Mouse (Mus musculus) neural tube, embryonic 14.5 days (tissue): ENCODE data around the gene Fam131c. TPM values are rescaled to one million over a fixed set of nuclear protein-coding genes. Genes with fewer than 3 reads are reported as not detected.

Experiments
- ATAC-seq: fragments of 200-750 bp; cut with Nextera tagmentation; 2 replicates; pipeline ENCODE4 v1.8.0; 2017; ENCODE audit warnings: low read depth, mild to moderate bottlenecking, moderate TSS enrichment, moderate library complexity
- H3K27ac ChIP-seq: fragments of 300-500 bp; sonication (generic); 2 replicates; pipeline ENCODE4 v1.5.1; 2014; ENCODE audit warnings: low read depth, mild to moderate bottlenecking, control low read depth, low read length, moderate library complexity, mixed read lengths
- H3K27me3 ChIP-seq: fragments of 300-500 bp; sonication (generic); 2 replicates; pipeline ENCODE4 v1.6.1; 2014; ENCODE audit warnings: low read length; ENCODE audit not compliant: control insufficient read depth, insufficient read depth
- H3K36me3 ChIP-seq: fragments of 300-500 bp; sonication (generic); 2 replicates; pipeline ENCODE4 v1.6.1; 2014; ENCODE audit warnings: low read length, mixed read lengths; ENCODE audit not compliant: control insufficient read depth, insufficient read depth
- H3K4me1 ChIP-seq: fragments of 300-500 bp; sonication (generic); 2 replicates; pipeline ENCODE4 v1.6.1; 2014; ENCODE audit warnings: low read length; ENCODE audit not compliant: control insufficient read depth, insufficient read depth
- H3K4me2 ChIP-seq: fragments of 300-500 bp; sonication (generic); 2 replicates; pipeline ENCODE4 v1.6.1; 2014; ENCODE audit warnings: mild to moderate bottlenecking, low read depth, low read length, control low read depth
- H3K4me3 ChIP-seq: fragments of 300-500 bp; sonication (generic); 2 replicates; pipeline ENCODE4 v1.5.1; 2014; ENCODE audit warnings: low read depth, low read length, control low read depth, mixed read lengths
- H3K9ac ChIP-seq: fragments of 300-500 bp; sonication (generic); replicated peaks from 2 replicates; pipeline ENCODE4 v1.6.1; 2014; ENCODE audit warnings: low read depth, mild to moderate bottlenecking, control low read depth, low read length, mixed read lengths
- H3K9me3 ChIP-seq: fragments of 300-500 bp; sonication (generic); 2 replicates; pipeline ENCODE4 v1.6.1; 2016; ENCODE audit warnings: low read length; ENCODE audit not compliant: control insufficient read depth
- WGBS: fragments of 180-500 bp; shearing (Covaris S2); extraction: QIAGEN DNeasy Blood & Tissue Kit; methylation state at CpG from one replicate; pipeline ENCODE4 v1.1.7; 2014; 5-methylcytosine and 5-hydroxymethylcytosine counted together
- polyA plus RNA-seq: library from polyadenylated mRNA; unstranded; fragments of >200 nt; fragmentation: Nextera tagmentation; extraction: Ambion mirVana; gene quantifications from 2 replicates; pipeline ENCODE4 v1.2.1, GENCODE M21; 2014

The Fam131c gene
- polyA plus RNA-seq, 1 experiment from 2014 or later, result 47.7 TPM

DNA sequence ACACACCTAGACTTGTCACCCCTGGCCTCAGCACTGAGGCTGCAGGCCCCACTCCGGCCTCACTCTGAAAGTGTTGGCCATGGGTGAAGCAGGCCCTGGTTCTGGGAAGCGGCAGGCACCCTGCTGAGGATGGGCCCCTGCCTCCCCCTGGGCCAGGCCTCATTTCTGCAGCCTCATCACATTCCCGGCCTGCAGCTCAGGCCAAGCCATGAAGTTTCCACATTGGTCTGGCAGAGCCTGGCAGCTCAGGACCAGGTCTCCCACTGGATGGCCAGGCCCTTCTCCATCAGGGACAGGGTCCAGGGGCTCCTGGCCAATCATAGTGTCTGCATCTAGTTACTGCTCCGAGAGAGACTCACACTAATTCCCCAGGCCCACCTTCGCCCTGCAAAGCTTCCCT is 33.3 kb upstream of the Fam131c start:
- 0 out of 2 replicates have a peak, but pooled peaks have one; percentile 9 for ATAC-seq

GRCm38 (mm10) chr4:141335263-141335796 is 32.7 kb upstream of the Fam131c start:
- Histone ChIP-seq H3K4me1 (no peaks in the 10 kb centered on the region), H3K4me3 (no peak overlapping the region), H3K27me3 (no peaks in the 10 kb centered on the region), H3K4me2 (no peak overlapping the region), H3K36me3 (no peaks in the 10 kb centered on the region), H3K9ac (no peak overlapping the region), H3K27ac (peak overlapping the region; percentile 30; the same call in 1 of the 2 replicates), H3K9me3 (no peaks in the 10 kb centered on the region)
- ATAC-seq, result peak; percentile 80
- 7% methylated on average over 3 of the region's 3 CpGs for WGBS

More for the DNA sequence above, 33.3 kb upstream of the Fam131c start:
- Histone ChIP-seq H3K9ac (no peak overlapping the region), H3K27ac (peak overlapping the region; percentile 55; the same call in 1 of the 2 replicates), H3K4me1 (no peaks in the 10 kb centered on the region), H3K27me3 (no peaks in the 10 kb centered on the region), H3K4me2 (no peak overlapping the region), H3K36me3 (no peaks in the 10 kb centered on the region), H3K4me3 (no peak overlapping the region), H3K9me3 (no peaks in the 10 kb centered on the region)
- 44% methylated on average over 5 of the region's 5 CpGs for WGBS

DNA sequence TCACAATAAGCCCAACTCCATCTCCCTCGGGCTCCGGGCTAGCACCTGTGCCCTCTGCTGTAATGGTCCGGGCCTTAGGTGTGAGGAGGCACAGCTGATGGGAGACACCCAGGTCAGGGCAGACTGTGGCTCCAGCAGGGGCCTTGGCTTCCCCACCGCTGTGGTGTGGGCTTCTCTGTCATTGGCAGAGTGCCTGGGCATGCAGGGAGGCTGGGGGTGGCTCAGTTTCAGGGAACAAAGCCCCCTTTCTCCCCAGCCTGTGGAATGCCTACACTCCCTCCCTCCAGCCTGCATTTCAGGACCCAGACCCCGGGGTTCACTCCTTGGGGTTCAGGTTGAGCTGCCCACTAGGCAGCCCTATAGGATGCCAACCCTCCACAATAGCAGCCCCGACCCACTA is 31.8 kb upstream of the Fam131c start:
- Histone ChIP-seq H3K9ac (no peak overlapping the region), H3K4me2 (no peak overlapping the region), H3K9me3 (no peaks in the 10 kb centered on the region), H3K4me3 (no peak overlapping the region), H3K36me3 (no peaks in the 10 kb centered on the region), H3K27me3 (no peaks in the 10 kb centered on the region), H3K27ac (no peak overlapping the region), H3K4me1 (no peaks in the 10 kb centered on the region)
- WGBS, result 47% methylated on average over 6 of the region's 6 CpGs
- peak; percentile 35; the same call in 1 of the 2 replicates for ATAC-seq

GRCm38 (mm10) chr4:141337986-141338385 is 30.0 kb upstream of the Fam131c start:
- no peak overlapping the region for H3K4me3 ChIP-seq
- no peak overlapping the region for H3K9ac ChIP-seq
- H3K4me1 ChIP-seq, result no peaks in the 10 kb centered on the region
- no peak overlapping the region for H3K4me2 ChIP-seq
- 23% methylated on average over 6 of the region's 6 CpGs for WGBS
- no peaks in the 10 kb centered on the region for H3K36me3 ChIP-seq
- no peak overlapping the region for H3K27ac ChIP-seq
- H3K27me3 ChIP-seq, result no peaks in the 10 kb centered on the region
- no peak for ATAC-seq
- no peaks in the 10 kb centered on the region for H3K9me3 ChIP-seq

GRCm38 (mm10) chr4:141338853-141339252 is 29.2 kb upstream of the Fam131c start:
- ATAC-seq, result no peak

DNA sequence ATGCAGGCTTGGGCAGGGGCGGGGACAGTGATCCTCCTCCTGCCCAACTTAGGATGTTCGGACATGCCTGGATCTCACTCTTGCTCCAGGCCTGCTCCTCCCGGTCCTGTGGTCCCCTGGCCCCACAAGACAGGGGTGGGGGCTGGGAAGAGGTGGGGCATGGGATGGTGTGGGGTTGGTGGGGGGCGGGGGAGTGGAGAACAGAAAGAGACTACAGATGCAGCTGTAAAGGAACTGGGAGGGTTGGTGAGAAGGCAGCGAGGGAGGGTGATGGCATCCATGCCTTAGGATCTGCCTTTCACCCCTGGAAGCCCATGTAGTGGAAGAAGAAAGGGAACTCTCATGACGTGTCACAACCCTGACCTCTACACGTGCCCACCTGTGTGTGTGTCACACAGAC is 26.5 kb upstream of the Fam131c start:
- no peak overlapping the region for H3K4me2 ChIP-seq
- no peak for ATAC-seq
- 75% methylated on average over 7 of the region's 7 CpGs for WGBS
- no peak overlapping the region for H3K4me3 ChIP-seq
- no peak overlapping the region for H3K9ac ChIP-seq
- H3K27me3 ChIP-seq, result no peaks in the 10 kb centered on the region
- H3K9me3 ChIP-seq, result no peaks in the 10 kb centered on the region
- H3K4me1 ChIP-seq, result no peaks in the 10 kb centered on the region
- H3K36me3 ChIP-seq, result no peaks in the 10 kb centered on the region
- no peak overlapping the region for H3K27ac ChIP-seq

More at GRCm38 (mm10) chr4:141338853-141339252, 29.2 kb upstream of the Fam131c start:
- Histone ChIP-seq H3K9ac (no peak overlapping the region), H3K27ac (no peak overlapping the region), H3K36me3 (no peaks in the 10 kb centered on the region), H3K9me3 (no peaks in the 10 kb centered on the region), H3K27me3 (no peaks in the 10 kb centered on the region), H3K4me2 (no peak overlapping the region), H3K4me1 (no peaks in the 10 kb centered on the region), H3K4me3 (no peak overlapping the region)
- 21% methylated on average over 1 of the region's 1 CpGs for WGBS

- no peak overlapping the region for H3K27ac ChIP-seq
- ATAC-seq, result no peak
- 59% methylated on average over 7 of the region's 7 CpGs for WGBS
These were observed 24.5 kb upstream of the Fam131c start for GRCm38 (mm10) chr4:141343515-141343914.

GRCm38 (mm10) chr4:141345219-141345618 is 22.8 kb upstream of the Fam131c start:
- no peak for ATAC-seq
- no peak overlapping the region for H3K4me3 ChIP-seq
- H3K4me1 ChIP-seq, result no peaks in the 10 kb centered on the region
- H3K27ac ChIP-seq, result no peak overlapping the region
- no peaks in the 10 kb centered on the region for H3K36me3 ChIP-seq
- 83% methylated on average over 12 of the region's 12 CpGs for WGBS
- no peak overlapping the region for H3K4me2 ChIP-seq
- H3K27me3 ChIP-seq, result no peaks in the 10 kb centered on the region
- H3K9ac ChIP-seq, result no peak overlapping the region
- H3K9me3 ChIP-seq, result no peaks in the 10 kb centered on the region

More at GRCm38 (mm10) chr4:141343515-141343914, 24.5 kb upstream of the Fam131c start:
- Histone ChIP-seq H3K4me1 (no peaks in the 10 kb centered on the region), H3K27me3 (no peaks in the 10 kb centered on the region), H3K9ac (no peak overlapping the region), H3K36me3 (no peaks in the 10 kb centered on the region), H3K4me2 (no peak overlapping the region), H3K4me3 (no peak overlapping the region), H3K9me3 (no peaks in the 10 kb centered on the region)

DNA sequence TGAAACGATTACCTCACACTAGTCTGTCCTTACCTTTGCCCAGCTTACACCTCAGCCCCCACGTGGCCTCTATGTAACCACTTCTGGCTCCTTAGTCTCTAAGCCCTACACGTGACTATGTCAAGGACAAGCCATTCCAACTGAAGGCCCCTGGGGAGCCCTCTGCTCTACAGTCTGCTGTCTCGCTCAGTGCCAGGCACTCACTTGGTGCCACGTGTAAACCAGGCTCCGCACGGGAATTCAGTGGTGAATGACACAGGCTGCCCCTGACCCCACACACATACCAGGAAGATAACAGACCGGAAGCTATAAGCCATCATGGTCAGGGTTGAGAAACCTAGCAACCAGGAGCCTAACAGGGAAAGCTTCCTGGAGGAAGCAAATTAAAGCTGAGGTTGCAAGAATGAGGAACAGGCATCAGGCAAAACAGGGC is 20.6 kb upstream of the Fam131c start:
- WGBS, result 60% methylated on average over 8 of the region's 8 CpGs
- Histone ChIP-seq H3K9ac (no peak overlapping the region), H3K36me3 (no peaks in the 10 kb centered on the region), H3K4me1 (no peaks in the 10 kb centered on the region), H3K9me3 (no peaks in the 10 kb centered on the region), H3K27ac (no peak overlapping the region), H3K27me3 (no peaks in the 10 kb centered on the region), H3K4me3 (no peak overlapping the region), H3K4me2 (no peak overlapping the region)
- no peak for ATAC-seq
